Mouse (Mus musculus): ENCODE results near the gene 4930442H23Rik. TPM values are rescaled to one million over a fixed set of nuclear protein-coding genes. Genes with fewer than 3 reads are reported as not detected.

4930442H23Rik gene
- polyA plus RNA-seq, 1 experiment from 2014 or later: 0.07 TPM

DNA sequence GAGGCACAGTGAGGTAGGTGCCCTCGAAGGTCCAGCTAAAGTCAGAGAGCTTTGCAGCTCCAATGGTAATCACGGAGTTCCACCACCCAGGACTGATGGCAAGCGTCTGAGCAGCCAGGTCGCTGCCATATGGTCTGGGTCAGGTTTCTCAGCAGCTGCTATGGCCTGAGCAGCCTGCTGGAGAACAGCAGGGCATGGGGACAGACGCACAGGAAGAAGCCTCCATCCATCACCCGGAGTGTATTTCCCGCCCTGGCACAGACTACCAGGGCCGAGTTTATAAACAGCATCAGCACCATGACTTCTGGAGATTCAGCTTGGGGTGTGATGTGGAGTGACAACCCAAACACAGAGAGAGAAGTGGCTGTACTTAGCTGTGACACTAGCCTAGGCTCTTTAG is 18.5 kb downstream of the 4930442H23Rik start:
- Histone ChIP-seq H3K4me3 (replicated peaks) (no peak overlapping the region), H3K4me2 (no peak overlapping the region), H3K4me1 (replicated peaks) (peaks cover 82% of the 10 kb centered on the region), H3K27me3 (no peaks in the 10 kb centered on the region), H3K36me3 (replicated peaks) (peaks cover 39% of the 10 kb centered on the region), H3K9me3 (replicated peaks) (no peaks in the 10 kb centered on the region), H3K9ac (no peak overlapping the region), H3K27ac (replicated peaks) (no peak overlapping the region)
- WGBS (ENCODE audit: insufficient replicate concordance): 77% methylated on average over 8 of the region's 8 CpGs
- ATAC-seq (ENCODE audit: insufficient read depth): no peak

DNA sequence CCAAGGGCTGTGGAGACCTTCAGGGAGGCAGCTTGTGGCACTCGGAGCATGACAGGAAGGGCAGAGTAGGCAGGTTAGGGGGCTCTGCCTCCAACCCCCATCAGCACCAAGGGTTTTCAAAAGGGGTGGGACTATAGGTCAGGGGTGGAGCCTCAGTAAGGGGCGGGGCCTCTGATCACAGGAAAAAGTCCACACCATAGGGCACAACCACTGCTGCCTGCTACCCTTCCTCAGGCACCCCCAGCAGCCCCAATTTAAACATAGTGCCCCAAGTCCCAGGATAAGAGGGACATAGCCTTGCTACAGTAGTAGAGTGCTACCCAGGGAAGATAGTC is 21.4 kb downstream of the 4930442H23Rik start:
- peaks cover 76% of the 10 kb centered on the region for H3K4me1 ChIP-seq (replicated peaks)
- no peaks in the 10 kb centered on the region for H3K27me3 ChIP-seq
- no peak overlapping the region for H3K4me2 ChIP-seq
- WGBS (ENCODE audit: insufficient replicate concordance): 25% methylated on average over 2 of the region's 2 CpGs
- no peaks in the 10 kb centered on the region for H3K9me3 ChIP-seq (replicated peaks)
- no peak overlapping the region for H3K9ac ChIP-seq
- H3K4me3 ChIP-seq (replicated peaks): no peak overlapping the region
- H3K27ac ChIP-seq (replicated peaks): no peak overlapping the region
- no peak for ATAC-seq (ENCODE audit: insufficient read depth)
- H3K36me3 ChIP-seq (replicated peaks): peaks cover 63% of the 10 kb centered on the region

DNA sequence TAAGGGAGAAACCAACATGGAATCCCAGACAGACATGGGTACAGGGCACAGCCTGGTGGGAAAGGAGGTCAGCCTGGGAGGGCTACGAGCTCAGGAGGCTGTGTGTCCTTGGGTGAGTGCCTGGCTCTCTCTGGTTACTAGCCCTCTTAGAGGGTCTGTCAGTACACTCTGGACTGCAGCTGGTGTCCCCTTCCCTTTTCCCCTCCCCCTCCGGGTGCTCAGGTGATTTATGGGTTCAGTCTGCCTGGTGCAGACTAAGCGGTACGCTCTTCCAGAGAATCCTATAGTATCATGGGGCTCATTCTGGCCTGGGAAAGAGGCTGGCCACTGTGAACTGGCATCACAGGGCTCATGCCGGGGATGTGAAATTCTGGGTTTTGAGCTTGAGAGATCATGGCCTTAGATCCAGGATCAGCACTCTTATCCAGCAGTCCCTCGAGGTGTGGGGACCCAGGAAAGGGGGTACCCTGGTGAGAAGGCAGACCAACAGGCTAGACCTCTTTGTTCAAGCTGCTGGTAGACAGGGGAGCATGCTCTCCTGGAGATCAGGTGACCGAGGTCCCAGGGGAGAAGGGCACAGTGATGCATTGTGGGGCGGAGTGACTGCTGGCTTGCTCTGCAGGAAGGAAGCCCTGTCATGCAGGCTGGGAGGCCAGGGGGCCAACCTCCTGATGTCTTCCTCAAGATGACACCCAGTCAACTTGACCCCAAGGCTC is 21.9 kb downstream of the 4930442H23Rik start:
- Histone ChIP-seq H3K9ac (no peak overlapping the region), H3K4me2 (no peak overlapping the region), H3K27me3 (no peaks in the 10 kb centered on the region), H3K36me3 (replicated peaks) (peaks cover 68% of the 10 kb centered on the region), H3K4me1 (replicated peaks) (peaks cover 71% of the 10 kb centered on the region), H3K27ac (replicated peaks) (no peak overlapping the region), H3K9me3 (replicated peaks) (no peaks in the 10 kb centered on the region), H3K4me3 (replicated peaks) (no peak overlapping the region)
- ATAC-seq (ENCODE audit: insufficient read depth): no peak
- 55% methylated on average over 8 of the region's 8 CpGs for WGBS (ENCODE audit: insufficient replicate concordance)

DNA sequence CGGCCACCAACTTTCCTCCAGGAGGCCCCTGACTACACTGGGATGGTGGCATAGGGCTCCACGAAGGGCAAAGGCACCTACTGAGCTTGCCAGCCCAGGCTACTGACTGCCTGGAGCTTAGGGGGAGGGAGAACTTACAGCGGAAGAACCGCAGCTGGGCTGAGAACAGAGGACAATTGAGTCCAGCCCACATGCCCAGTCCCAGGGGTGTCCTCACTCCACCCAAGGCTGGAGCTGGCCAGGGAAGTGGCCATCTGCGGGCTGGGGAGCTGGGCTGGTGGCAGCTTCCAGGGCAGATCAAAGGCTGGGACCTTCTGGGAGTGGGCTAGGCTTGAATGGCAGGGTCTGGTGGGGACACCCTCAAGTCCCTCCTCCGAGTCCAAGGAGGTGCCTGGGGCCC is 28.9 kb downstream of the 4930442H23Rik start:
- peaks cover 93% of the 10 kb centered on the region for H3K36me3 ChIP-seq (replicated peaks)
- H3K9me3 ChIP-seq (replicated peaks): no peaks in the 10 kb centered on the region
- WGBS (ENCODE audit: insufficient replicate concordance): 84% methylated on average over 6 of the region's 6 CpGs
- H3K4me3 ChIP-seq (replicated peaks): no peak overlapping the region
- H3K4me2 ChIP-seq: no peak overlapping the region
- no peak overlapping the region for H3K9ac ChIP-seq
- no peak for ATAC-seq (ENCODE audit: insufficient read depth)
- H3K4me1 ChIP-seq (replicated peaks): peaks cover 23% of the 10 kb centered on the region
- H3K27ac ChIP-seq (replicated peaks): no peak overlapping the region
- no peaks in the 10 kb centered on the region for H3K27me3 ChIP-seq

DNA sequence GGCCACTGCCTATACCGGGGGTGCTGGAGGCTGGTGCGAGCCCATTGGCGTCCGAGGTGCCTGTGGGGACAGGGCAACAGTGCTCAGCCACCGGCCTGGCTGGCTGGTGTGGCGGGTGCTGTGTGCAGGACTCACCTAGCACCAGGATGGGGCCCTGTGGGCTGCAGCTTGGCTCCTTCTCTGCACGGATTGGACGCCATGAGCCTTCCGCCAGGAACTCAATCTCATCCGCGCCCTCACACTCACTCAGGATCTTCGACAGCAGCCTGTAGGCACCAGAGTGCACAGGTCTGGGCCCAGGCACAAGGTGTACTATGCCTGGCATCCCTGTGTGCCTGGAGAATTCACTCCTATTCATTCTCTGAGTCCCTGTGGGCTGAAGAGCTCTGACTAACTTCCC is 29.3 kb downstream of the 4930442H23Rik start:
- ATAC-seq (ENCODE audit: insufficient read depth): no peak
- no peak overlapping the region for H3K27ac ChIP-seq (replicated peaks)
- no peak overlapping the region for H3K9ac ChIP-seq
- H3K4me3 ChIP-seq (replicated peaks): no peak overlapping the region
- no peaks in the 10 kb centered on the region for H3K9me3 ChIP-seq (replicated peaks)
- H3K4me1 ChIP-seq (replicated peaks): peaks cover 21% of the 10 kb centered on the region
- H3K4me2 ChIP-seq: no peak overlapping the region
- H3K36me3 ChIP-seq (replicated peaks): peaks cover 96% of the 10 kb centered on the region
- 91% methylated on average over 12 of the region's 12 CpGs for WGBS (ENCODE audit: insufficient replicate concordance)
- no peaks in the 10 kb centered on the region for H3K27me3 ChIP-seq

- WGBS (ENCODE audit: insufficient replicate concordance): 57% methylated on average over 12 of the region's 12 CpGs
- Histone ChIP-seq H3K36me3 (replicated peaks) (peaks cover 98% of the 10 kb centered on the region), H3K4me3 (replicated peaks) (no peak overlapping the region), H3K4me1 (replicated peaks) (peaks cover 17% of the 10 kb centered on the region), H3K4me2 (no peak overlapping the region), H3K27me3 (no peaks in the 10 kb centered on the region), H3K9me3 (replicated peaks) (no peaks in the 10 kb centered on the region), H3K9ac (no peak overlapping the region), H3K27ac (replicated peaks) (no peak overlapping the region; the same call in 1 of the 2 replicates)
- no peak for ATAC-seq (ENCODE audit: insufficient read depth)
These were observed 31.0 kb downstream of the 4930442H23Rik start for GRCm38 (mm10) chr10:81152609-81153008.

GRCm38 (mm10) chr10:81151261-81151660 is 32.4 kb downstream of the 4930442H23Rik start:
- WGBS (ENCODE audit: insufficient replicate concordance): 61% methylated on average over 6 of the region's 6 CpGs
- Histone ChIP-seq H3K4me2 (no peak overlapping the region), H3K4me1 (replicated peaks) (peaks cover 27% of the 10 kb centered on the region), H3K9me3 (replicated peaks) (no peaks in the 10 kb centered on the region), H3K27ac (replicated peaks) (no peak overlapping the region), H3K36me3 (replicated peaks) (peaks cover 98% of the 10 kb centered on the region), H3K27me3 (no peaks in the 10 kb centered on the region), H3K4me3 (replicated peaks) (no peak overlapping the region), H3K9ac (no peak overlapping the region)
- ATAC-seq (ENCODE audit: insufficient read depth): no peak

- Histone ChIP-seq H3K27ac (replicated peaks) (peak overlapping the region; percentile 33; the same call in 1 of the 2 replicates), H3K36me3 (replicated peaks) (peaks cover 100% of the 10 kb centered on the region), H3K9ac (no peak overlapping the region), H3K4me3 (replicated peaks) (no peak overlapping the region), H3K27me3 (no peaks in the 10 kb centered on the region), H3K4me1 (replicated peaks) (peaks cover 66% of the 10 kb centered on the region), H3K4me2 (peak overlapping the region; percentile 30), H3K9me3 (replicated peaks) (no peaks in the 10 kb centered on the region)
- no peak for ATAC-seq (ENCODE audit: insufficient read depth)
- 81% methylated on average over 4 of the region's 4 CpGs for WGBS (ENCODE audit: insufficient replicate concordance)
These were observed 37.4 kb downstream of the 4930442H23Rik start for GRCm38 (mm10) chr10:81146296-81146695.

DNA sequence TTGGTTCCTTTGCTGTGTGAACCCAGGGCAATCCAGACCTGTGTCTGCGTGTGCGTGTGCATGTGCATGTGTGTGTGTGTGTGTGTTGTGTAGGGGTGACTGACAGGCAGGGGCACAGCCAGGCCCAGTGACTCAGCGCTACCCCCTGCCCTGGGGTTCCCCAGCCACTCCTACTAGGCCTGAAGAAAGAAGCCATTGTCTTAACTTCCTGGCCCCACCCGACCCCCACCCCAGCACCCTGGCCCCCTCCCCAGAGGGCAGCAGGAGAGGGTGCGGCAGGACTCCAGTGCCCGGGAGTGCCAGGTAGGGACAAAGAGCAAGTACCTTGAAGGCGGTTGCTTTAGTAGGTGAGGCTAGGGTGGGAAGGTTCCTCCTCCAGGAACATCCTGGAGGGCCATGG is 37.9 kb downstream of the 4930442H23Rik start:
- ATAC-seq (ENCODE audit: insufficient read depth): no peak
- H3K27ac ChIP-seq (replicated peaks): 0 out of 2 replicates have a peak overlapping the region, but pooled peaks have one; percentile 33
- H3K36me3 ChIP-seq (replicated peaks): peaks cover 99% of the 10 kb centered on the region
- H3K4me1 ChIP-seq (replicated peaks): peaks cover 71% of the 10 kb centered on the region
- no peaks in the 10 kb centered on the region for H3K9me3 ChIP-seq (replicated peaks)
- no peaks in the 10 kb centered on the region for H3K27me3 ChIP-seq
- H3K4me2 ChIP-seq: peak overlapping the region; percentile 30; the same call in 1 of the 2 replicates
- no peak overlapping the region for H3K4me3 ChIP-seq (replicated peaks)
- no peak overlapping the region for H3K9ac ChIP-seq
- 75% methylated on average over 7 of the region's 7 CpGs for WGBS (ENCODE audit: insufficient replicate concordance)

- WGBS (ENCODE audit: insufficient replicate concordance): 88% methylated on average over 6 of the region's 6 CpGs
- Histone ChIP-seq H3K27me3 (no peaks in the 10 kb centered on the region), H3K4me3 (replicated peaks) (no peak overlapping the region), H3K36me3 (replicated peaks) (peaks cover 98% of the 10 kb centered on the region), H3K9ac (no peak overlapping the region), H3K4me2 (peak overlapping the region; percentile 30; the same call in 1 of the 2 replicates), H3K27ac (replicated peaks) (no peak overlapping the region), H3K4me1 (replicated peaks) (peaks cover 73% of the 10 kb centered on the region), H3K9me3 (replicated peaks) (no peaks in the 10 kb centered on the region)
- no peak for ATAC-seq (ENCODE audit: insufficient read depth)
These were observed 38.3 kb downstream of the 4930442H23Rik start for GRCm38 (mm10) chr10:81145307-81145706.

DNA sequence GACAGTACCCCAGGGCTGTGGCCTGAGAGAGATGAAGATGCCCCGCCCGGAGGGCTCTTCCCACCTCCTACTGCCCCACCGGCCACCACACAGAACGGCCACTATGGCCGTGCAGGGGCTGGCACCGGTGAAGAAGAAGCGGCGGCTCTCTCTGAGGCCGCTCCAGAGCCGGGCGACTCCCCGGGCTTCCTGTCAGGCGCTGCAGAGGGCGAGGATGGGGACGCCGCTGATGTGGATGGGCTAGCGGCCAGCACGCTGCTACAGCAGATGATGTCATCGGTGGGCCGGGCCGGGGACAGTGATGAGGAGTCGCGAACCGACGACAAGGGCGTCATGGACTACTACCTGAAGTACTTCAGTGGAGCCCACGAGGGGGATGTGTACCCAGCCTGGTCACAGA is 39.0 kb downstream of the 4930442H23Rik start:
- ATAC-seq (ENCODE audit: insufficient read depth): no peak
- WGBS (ENCODE audit: insufficient replicate concordance): 90% methylated on average over 27 of the region's 27 CpGs
- H3K4me1 ChIP-seq (replicated peaks): peaks cover 78% of the 10 kb centered on the region

More for the DNA sequence above, 39.0 kb downstream of the 4930442H23Rik start:
- Histone ChIP-seq H3K9me3 (replicated peaks) (no peaks in the 10 kb centered on the region), H3K4me3 (replicated peaks) (no peak overlapping the region), H3K36me3 (replicated peaks) (peaks cover 92% of the 10 kb centered on the region), H3K27ac (replicated peaks) (no peak overlapping the region), H3K4me2 (no peak overlapping the region), H3K9ac (no peak overlapping the region), H3K27me3 (no peaks in the 10 kb centered on the region)

Data from liver, embryonic 15.5 days (tissue).